Mouse (Mus musculus) heart, adult 2 months (tissue): ENCODE measurements around the gene Lmln.

Experiments used
- CTCF ChIP-seq: fragments of 200-600 bp; IDR thresholded peaks from 2 replicates; pipeline ENCODE4 v1.8.1; 2022; ENCODE audit warnings: antibody characterized with exemption, mild to moderate bottlenecking, moderate library complexity
- EP300 ChIP-seq: fragments of 200-500 bp; IDR thresholded peaks from 2 replicates; pipeline ENCODE4 v1.6.1; 2011; ENCODE audit warnings: low read depth, low read length, control low read depth; ENCODE audit not compliant: insufficient read depth
- POLR2A ChIP-seq: fragments of 200-500 bp; IDR thresholded peaks from 2 replicates; pipeline ENCODE4 v1.6.1; 2011; ENCODE audit warnings: mild to moderate bottlenecking, low read depth, low read length, control low read depth; ENCODE audit not compliant: insufficient read depth

GRCm38 (mm10) chr16:33123373-33123772 lies 61.1 kb downstream of the Lmln start:
- TF ChIP-seq CTCF (no peak), POLR2A (no peak), EP300 (no peak)
